Mouse (Mus musculus) hindbrain, postnatal 0 days (tissue): ENCODE measurements around the gene Tbck. TPM values are rescaled to one million over a fixed set of nuclear protein-coding genes. Genes with fewer than 3 reads are reported as not detected.

Source experiments
- ATAC-seq: fragments of 200-750 bp; cut with Nextera tagmentation; 2 replicates; pipeline ENCODE4 v1.8.0; 2017; ENCODE audit warnings: mild to moderate bottlenecking, moderate TSS enrichment, moderate library complexity
- DNase-seq: peaks from one replicate; pipeline ENCODE4 v3.0.0-alpha.2; 2015; ENCODE audit warnings: low spot score
- H3K27ac ChIP-seq: fragments of 300-500 bp; sonication (generic); 2 replicates; pipeline ENCODE4 v1.5.1; 2014; ENCODE audit warnings: mild to moderate bottlenecking
- H3K27me3 ChIP-seq: fragments of 300-500 bp; sonication (generic); 2 replicates; pipeline ENCODE4 v1.6.1; 2014; ENCODE audit warnings: low read length, mixed read lengths; ENCODE audit not compliant: insufficient read depth
- H3K36me3 ChIP-seq: fragments of 300-500 bp; sonication (generic); 2 replicates; pipeline ENCODE4 v1.6.1; 2014; ENCODE audit warnings: low read length, mixed read lengths; ENCODE audit not compliant: insufficient read depth
- H3K4me1 ChIP-seq: fragments of 300-500 bp; sonication (generic); 2 replicates; pipeline ENCODE4 v1.6.1; 2014; ENCODE audit warnings: antibody characterized with exemption, low read length, mixed read lengths; ENCODE audit not compliant: insufficient read depth
- H3K4me2 ChIP-seq: fragments of 300-500 bp; sonication (generic); 2 replicates; pipeline ENCODE4 v1.6.1; 2014; ENCODE audit warnings: low read depth, mild to moderate bottlenecking, low read length, moderate library complexity, mixed read lengths
- H3K4me3 ChIP-seq: fragments of 300-500 bp; sonication (generic); 2 replicates; pipeline ENCODE4 v1.5.1; 2014; ENCODE audit warnings: low read length
- H3K9ac ChIP-seq: fragments of 300-500 bp; sonication (generic); replicated peaks from 2 replicates; pipeline ENCODE4 v1.6.1; 2014; ENCODE audit warnings: mild to moderate bottlenecking, low read length, moderate library complexity, mixed read lengths
- H3K9me3 ChIP-seq: fragments of 300-500 bp; sonication (generic); 2 replicates; pipeline ENCODE4 v1.6.1; 2016; ENCODE audit warnings: low read length, mixed read lengths
- CTCF ChIP-seq: IDR thresholded peaks from 2 replicates; pipeline ENCODE4 v1.5.1; 2016; ENCODE audit warnings: antibody characterized with exemption, control low read depth, low read depth
- WGBS: fragments of 180-500 bp; shearing (Covaris S2); extraction: QIAGEN DNeasy Blood & Tissue Kit; methylation state at CpG from one replicate; pipeline ENCODE4 v1.1.7; 2014; 5-methylcytosine and 5-hydroxymethylcytosine counted together
- polyA plus RNA-seq: library from polyadenylated mRNA; unstranded; fragments of >200 nt; fragmentation: Nextera tagmentation; extraction: Ambion mirVana; gene quantifications from 2 replicates; pipeline ENCODE4 v1.2.1, GENCODE M21; 2015
- total RNA-seq: library from RNA; depleted of rRNA; stranded (reverse); fragments of >200 nt; gene quantifications from 2 replicates; pipeline ENCODE4 v1.2.3, GENCODE M21; 2014

Gene Tbck
- total and polyA plus RNA-seq, 2 experiments from 2014 or later, result 32.1 to 38.6 TPM

GRCm38 (mm10) chr3:132808951-132809350 is 125.0 kb downstream of the Tbck start:
- no peak for ATAC-seq

GRCm38 (mm10) chr3:132811791-132812190 is 127.8 kb downstream of the Tbck start:
- H3K4me3 ChIP-seq, result no peak overlapping the region
- H3K9ac ChIP-seq, result no peak overlapping the region
- H3K36me3 ChIP-seq, result no peaks in the 10 kb centered on the region
- no peaks in the 10 kb centered on the region for H3K9me3 ChIP-seq
- no peak overlapping the region for H3K27ac ChIP-seq
- no peak for TF ChIP-seq CTCF
- ATAC-seq (no peak), DNase-seq (no peak)
- 83% methylated on average over 5 of the region's 5 CpGs for WGBS
- H3K4me2 ChIP-seq, result no peak overlapping the region
- H3K27me3 ChIP-seq, result no peaks in the 10 kb centered on the region
- H3K4me1 ChIP-seq, result no peaks in the 10 kb centered on the region

More at GRCm38 (mm10) chr3:132808951-132809350, 125.0 kb downstream of the Tbck start:
- Histone ChIP-seq H3K4me3 (no peak overlapping the region), H3K4me1 (no peaks in the 10 kb centered on the region), H3K27ac (no peak overlapping the region), H3K4me2 (no peak overlapping the region), H3K27me3 (no peaks in the 10 kb centered on the region), H3K9me3 (no peaks in the 10 kb centered on the region), H3K36me3 (0 out of 2 replicates have a peak, but pooled peaks cover 1% of the 10 kb centered on the region), H3K9ac (no peak overlapping the region)
- 97% methylated on average over 3 of the region's 3 CpGs for WGBS
- no peak for DNase-seq
- TF ChIP-seq CTCF, result no peak

- TF ChIP-seq CTCF, result no peak
- Histone ChIP-seq H3K4me1 (no peaks in the 10 kb centered on the region), H3K36me3 (no peaks in the 10 kb centered on the region), H3K27ac (no peak overlapping the region), H3K4me2 (no peak overlapping the region), H3K9ac (no peak overlapping the region), H3K27me3 (no peaks in the 10 kb centered on the region), H3K9me3 (no peaks in the 10 kb centered on the region), H3K4me3 (no peak overlapping the region)
- WGBS, result 86% methylated on average over 5 of the region's 5 CpGs
- ATAC-seq (no peak), DNase-seq (no peak)
Measured at GRCm38 (mm10) chr3:132812356-132812755, 128.4 kb downstream of the Tbck start.

GRCm38 (mm10) chr3:132813147-132813546 is 129.2 kb downstream of the Tbck start:
- no peak overlapping the region for H3K27ac ChIP-seq
- H3K4me3 ChIP-seq, result no peak overlapping the region
- no peak for DNase-seq
- H3K36me3 ChIP-seq, result no peaks in the 10 kb centered on the region
- H3K4me1 ChIP-seq, result no peaks in the 10 kb centered on the region
- WGBS, result 84% methylated on average over 3 of the region's 3 CpGs
- no peak overlapping the region for H3K4me2 ChIP-seq
- no peak for TF ChIP-seq CTCF
- no peak overlapping the region for H3K9ac ChIP-seq
- H3K9me3 ChIP-seq, result no peaks in the 10 kb centered on the region
- no peak for ATAC-seq
- H3K27me3 ChIP-seq, result no peaks in the 10 kb centered on the region

- Histone ChIP-seq H3K4me3 (no peak overlapping the region), H3K36me3 (no peaks in the 10 kb centered on the region), H3K9ac (no peak overlapping the region), H3K9me3 (no peaks in the 10 kb centered on the region), H3K27me3 (no peaks in the 10 kb centered on the region), H3K4me1 (no peaks in the 10 kb centered on the region), H3K27ac (no peak overlapping the region), H3K4me2 (no peak overlapping the region)
- ATAC-seq (no peak), DNase-seq (no peak)
- WGBS, result 83% methylated on average over 9 of the region's 9 CpGs
- TF ChIP-seq CTCF, result no peak
Measured at GRCm38 (mm10) chr3:132813706-132814497, 130.0 kb downstream of the Tbck start.

- WGBS, result 91% methylated on average over 10 of the region's 10 CpGs
Measured at GRCm38 (mm10) chr3:132814791-132815496, 131.0 kb downstream of the Tbck start.

More at GRCm38 (mm10) chr3:132814791-132815496, 131.0 kb downstream of the Tbck start:
- H3K27ac ChIP-seq, result no peak overlapping the region
- H3K27me3 ChIP-seq, result no peaks in the 10 kb centered on the region
- H3K36me3 ChIP-seq, result no peaks in the 10 kb centered on the region
- ATAC-seq (no peak), DNase-seq (no peak)
- no peaks in the 10 kb centered on the region for H3K4me1 ChIP-seq
- no peak overlapping the region for H3K9ac ChIP-seq
- no peak overlapping the region for H3K4me2 ChIP-seq
- no peak for TF ChIP-seq CTCF
- H3K9me3 ChIP-seq, result no peaks in the 10 kb centered on the region
- H3K4me3 ChIP-seq, result no peak overlapping the region
